Comparison of ENCODE assay signal across 23 mouse cellular contexts in the genomic region with DNA sequence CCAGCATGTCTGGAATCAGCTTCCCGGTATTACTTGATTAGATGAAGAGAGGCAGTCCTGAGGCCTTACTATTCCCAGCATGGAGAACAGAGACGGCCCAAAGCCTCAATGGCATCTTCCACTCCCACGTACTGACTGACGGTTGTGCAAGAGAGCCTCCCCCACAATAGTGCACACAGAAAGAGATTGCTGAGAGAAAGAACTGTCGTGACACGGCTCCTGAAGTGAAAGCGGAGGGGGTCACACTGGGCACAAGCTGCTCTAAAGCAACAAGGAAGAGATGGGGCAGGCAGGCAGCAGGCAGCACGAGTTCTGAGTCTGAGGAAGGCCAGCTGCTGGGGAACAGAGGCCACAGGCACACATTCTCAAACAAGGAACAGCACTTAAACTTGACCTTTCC.
DNase-seq lines count a peak whose midpoint lies in the region; ATAC-seq and TF ChIP-seq lines count a peak whose summit lies in the region.
"Had no signal": no experiment of that assay in that cellular context is flagged by ENCODE, and none has a peak within 500 bp of the region (broad histone marks: within the 10 kb centered on the region; RNA-seq: fewer than 3 reads in every experiment).

No protein-coding gene starts in this region.

- no peaks in the 10 kb centered on the region for H3K9me3 ChIP-seq in forebrain, embryonic 13.5 days (replicated peaks)
- H3K9me3 ChIP-seq in forebrain, postnatal 0 days (ENCODE audit: low read length), result no peaks in the 10 kb centered on the region
- H3K9me3 ChIP-seq in hindbrain, embryonic 13.5 days, result no peaks in the 10 kb centered on the region
- H3K9me3 ChIP-seq in hindbrain, embryonic 12.5 days (replicated peaks), result no peaks in the 10 kb centered on the region
- no peaks in the 10 kb centered on the region for H3K9me3 ChIP-seq in liver, embryonic 11.5 days (ENCODE audit: control insufficient read depth, low read length)
- no peaks in the 10 kb centered on the region for H3K9me3 ChIP-seq in liver, postnatal 0 days (ENCODE audit: low read length)
- H3K9me3 ChIP-seq in midbrain, embryonic 14.5 days (ENCODE audit: control insufficient read depth, low read length), result no peaks in the 10 kb centered on the region
- no peaks in the 10 kb centered on the region for H3K9me3 ChIP-seq in midbrain, embryonic 15.5 days
- H3K9me3 ChIP-seq: embryonic facial prominence, embryonic 12.5 days; forebrain, embryonic 15.5 days; liver, embryonic 12.5 days; stomach, embryonic 15.5 days had no signal

- 0 out of 2 replicates have a peak overlapping the region, but pooled peaks have one; percentile 7 for H3K27ac ChIP-seq in forebrain, embryonic 13.5 days
- H3K27ac ChIP-seq in forebrain, postnatal 0 days (ENCODE audit: low read depth, low read length), result no peak overlapping the region
- H3K27ac ChIP-seq in hindbrain, embryonic 13.5 days, result peak overlapping the region; percentile 48
- H3K27ac ChIP-seq in hindbrain, embryonic 12.5 days, result no peak overlapping the region
- H3K27ac ChIP-seq in liver, embryonic 11.5 days (ENCODE audit: low read depth, low read length), result no peak overlapping the region
- H3K27ac ChIP-seq in liver, postnatal 0 days (ENCODE audit: low read depth), result no peak overlapping the region
- 0 out of 2 replicates have a peak overlapping the region, but pooled peaks have one; percentile 28 for H3K27ac ChIP-seq in midbrain, embryonic 14.5 days (replicated peaks; ENCODE audit: low read depth, low read length)
- H3K27ac ChIP-seq in midbrain, embryonic 15.5 days, result no peak overlapping the region
- H3K27ac ChIP-seq: embryonic facial prominence, embryonic 12.5 days; forebrain, embryonic 15.5 days; gastrocnemius, adult 2 months; hindbrain, embryonic 14.5 days; liver, embryonic 12.5 days; stomach, embryonic 15.5 days had no signal

- no peak for DNase-seq in forebrain, postnatal 0 days
- DNase-seq in liver, embryonic 11.5 days (ENCODE audit: low spot score), result no peak
- DNase-seq in liver, postnatal 0 days, result no peak
- DNase-seq in midbrain, embryonic 14.5 days, result no peak
- DNase-seq: adrenal gland, adult 8-10 months; cerebellum, postnatal 10 days; gastrocnemius, adult 2 months; kidney, postnatal 36 days; lung, postnatal 36 days; right cerebral cortex, postnatal 14 days; thymus, adult 2 months had no signal

- no peak for ATAC-seq in forebrain, embryonic 13.5 days
- ATAC-seq in forebrain, postnatal 0 days, result no peak
- no peak for ATAC-seq in hindbrain, embryonic 13.5 days (ENCODE audit: low FRiP score)
- no peak for ATAC-seq in hindbrain, embryonic 12.5 days (ENCODE audit: low FRiP score)
- ATAC-seq in liver, embryonic 11.5 days (replicated peaks; ENCODE audit: low FRiP score), result 0 out of 2 replicates have a peak, but pooled peaks have one; percentile 31
- no peak for ATAC-seq in liver, postnatal 0 days
- no peak for ATAC-seq in midbrain, embryonic 14.5 days (ENCODE audit: low FRiP score, low TSS enrichment)
- no peak for ATAC-seq in midbrain, embryonic 15.5 days (replicated peaks)
- ATAC-seq: forebrain, embryonic 15.5 days; liver, embryonic 12.5 days; Patski had no signal

- no peak overlapping the region for H3K9ac ChIP-seq in forebrain, embryonic 13.5 days
- H3K9ac ChIP-seq in forebrain, postnatal 0 days, result no peak overlapping the region
- H3K9ac ChIP-seq in hindbrain, embryonic 13.5 days, result no peak overlapping the region
- H3K9ac ChIP-seq in hindbrain, embryonic 12.5 days, result no peak overlapping the region
- no peak overlapping the region for H3K9ac ChIP-seq in liver, embryonic 11.5 days (ENCODE audit: low read depth, low read length)
- H3K9ac ChIP-seq in liver, postnatal 0 days (replicated peaks), result no peak overlapping the region
- H3K9ac ChIP-seq in midbrain, embryonic 14.5 days (replicated peaks; ENCODE audit: low read length), result no peak overlapping the region
- H3K9ac ChIP-seq in midbrain, embryonic 15.5 days, result no peak overlapping the region
- H3K9ac ChIP-seq: embryonic facial prominence, embryonic 12.5 days; forebrain, embryonic 15.5 days; hindbrain, embryonic 14.5 days; liver, embryonic 12.5 days; stomach, embryonic 15.5 days had no signal

- no peak for TF ChIP-seq CTCF in forebrain, postnatal 0 days (IDR thresholded peaks at IDR 0.05; ENCODE audit: low read depth)
- TF ChIP-seq CTCF in liver, postnatal 0 days (IDR thresholded peaks at IDR 0.05; ENCODE audit: low read depth), result no peak

- H3K27me3 ChIP-seq in forebrain, embryonic 13.5 days, result no peaks in the 10 kb centered on the region
- no peaks in the 10 kb centered on the region for H3K27me3 ChIP-seq in forebrain, postnatal 0 days (ENCODE audit: insufficient read depth, low read length)
- no peaks in the 10 kb centered on the region for H3K27me3 ChIP-seq in hindbrain, embryonic 13.5 days
- no peaks in the 10 kb centered on the region for H3K27me3 ChIP-seq in hindbrain, embryonic 12.5 days
- no peaks in the 10 kb centered on the region for H3K27me3 ChIP-seq in liver, embryonic 11.5 days (replicated peaks; ENCODE audit: control insufficient read depth, insufficient read depth, low read length)
- no peaks in the 10 kb centered on the region for H3K27me3 ChIP-seq in liver, postnatal 0 days (ENCODE audit: insufficient read depth, low read length)
- no peaks in the 10 kb centered on the region for H3K27me3 ChIP-seq in midbrain, embryonic 14.5 days (ENCODE audit: control insufficient read depth, insufficient read depth, low read length)
- H3K27me3 ChIP-seq in midbrain, embryonic 15.5 days (replicated peaks), result no peaks in the 10 kb centered on the region
- H3K27me3 ChIP-seq: embryonic facial prominence, embryonic 12.5 days; forebrain, embryonic 15.5 days; liver, embryonic 12.5 days; Patski; stomach, embryonic 15.5 days had no signal

- no peak overlapping the region for H3K4me2 ChIP-seq in forebrain, embryonic 13.5 days
- no peak overlapping the region for H3K4me2 ChIP-seq in forebrain, postnatal 0 days (ENCODE audit: low read depth)
- no peak overlapping the region for H3K4me2 ChIP-seq in hindbrain, embryonic 13.5 days
- H3K4me2 ChIP-seq in hindbrain, embryonic 12.5 days (replicated peaks), result no peak overlapping the region
- no peak overlapping the region for H3K4me2 ChIP-seq in liver, embryonic 11.5 days
- H3K4me2 ChIP-seq in liver, postnatal 0 days (ENCODE audit: low read depth, low read length), result no peak overlapping the region
- no peak overlapping the region for H3K4me2 ChIP-seq in midbrain, embryonic 14.5 days (ENCODE audit: low read length)
- H3K4me2 ChIP-seq in midbrain, embryonic 15.5 days, result no peak overlapping the region
- H3K4me2 ChIP-seq: embryonic facial prominence, embryonic 12.5 days; forebrain, embryonic 15.5 days; hindbrain, embryonic 14.5 days; liver, embryonic 12.5 days; stomach, embryonic 15.5 days had no signal

- TF ChIP-seq EP300 in liver, postnatal 0 days (IDR thresholded peaks at IDR 0.05; ENCODE audit: low read depth), result no peak

- no peaks in the 10 kb centered on the region for H3K4me1 ChIP-seq in forebrain, embryonic 13.5 days
- H3K4me1 ChIP-seq in forebrain, postnatal 0 days (ENCODE audit: insufficient read depth), result no peaks in the 10 kb centered on the region
- peaks cover 6% of the 10 kb centered on the region for H3K4me1 ChIP-seq in hindbrain, embryonic 13.5 days (replicated peaks)
- H3K4me1 ChIP-seq in hindbrain, embryonic 12.5 days, result no peaks in the 10 kb centered on the region
- no peaks in the 10 kb centered on the region for H3K4me1 ChIP-seq in liver, embryonic 11.5 days (replicated peaks; ENCODE audit: control insufficient read depth, insufficient read depth, low read length)
- no peaks in the 10 kb centered on the region for H3K4me1 ChIP-seq in liver, postnatal 0 days (ENCODE audit: insufficient read depth)
- H3K4me1 ChIP-seq in midbrain, embryonic 14.5 days (ENCODE audit: control insufficient read depth, insufficient read depth, low read length), result no peaks in the 10 kb centered on the region
- H3K4me1 ChIP-seq in midbrain, embryonic 15.5 days, result no peaks in the 10 kb centered on the region
- H3K4me1 ChIP-seq: embryonic facial prominence, embryonic 12.5 days; forebrain, embryonic 15.5 days; liver, embryonic 12.5 days; stomach, embryonic 15.5 days had no signal

- H3K4me3 ChIP-seq in forebrain, embryonic 13.5 days, result no peak overlapping the region
- H3K4me3 ChIP-seq in forebrain, postnatal 0 days (ENCODE audit: low read depth, low read length), result no peak overlapping the region
- no peak overlapping the region for H3K4me3 ChIP-seq in hindbrain, embryonic 13.5 days
- H3K4me3 ChIP-seq in hindbrain, embryonic 12.5 days, result no peak overlapping the region
- H3K4me3 ChIP-seq in liver, embryonic 11.5 days (ENCODE audit: low read depth, low read length), result no peak overlapping the region
- H3K4me3 ChIP-seq in liver, postnatal 0 days (ENCODE audit: low read depth, low read length), result no peak overlapping the region
- no peak overlapping the region for H3K4me3 ChIP-seq in midbrain, embryonic 14.5 days (replicated peaks; ENCODE audit: low read depth, low read length)
- H3K4me3 ChIP-seq in midbrain, embryonic 15.5 days, result no peak overlapping the region
- H3K4me3 ChIP-seq: embryonic facial prominence, embryonic 12.5 days; erythroblast, embryonic 14.5 days; forebrain, embryonic 15.5 days; gastrocnemius, adult 2 months; liver, embryonic 12.5 days; myocyte; stomach, embryonic 15.5 days had no signal

- 69% methylated on average over 8 of the region's 8 CpGs for WGBS in forebrain, embryonic 13.5 days
- WGBS in forebrain, postnatal 0 days, result 66% methylated on average over 8 of the region's 8 CpGs
- 62% methylated on average over 8 of the region's 8 CpGs for WGBS in hindbrain, embryonic 13.5 days
- WGBS in hindbrain, embryonic 12.5 days, result 62% methylated on average over 8 of the region's 8 CpGs
- WGBS in liver, embryonic 11.5 days, result 71% methylated on average over 8 of the region's 8 CpGs
- WGBS in liver, postnatal 0 days (ENCODE audit: insufficient replicate concordance), result 63% methylated on average over 8 of the region's 8 CpGs
- 58% methylated on average over 8 of the region's 8 CpGs for WGBS in midbrain, embryonic 14.5 days
- 53% methylated on average over 8 of the region's 8 CpGs for WGBS in midbrain, embryonic 15.5 days

- peaks cover 49% of the 10 kb centered on the region for H3K36me3 ChIP-seq in forebrain, embryonic 13.5 days (ENCODE audit: poor library complexity, severe bottlenecking)
- H3K36me3 ChIP-seq in forebrain, postnatal 0 days (ENCODE audit: insufficient read depth), result peaks cover 25% of the 10 kb centered on the region
- H3K36me3 ChIP-seq in hindbrain, embryonic 13.5 days, result peaks cover 38% of the 10 kb centered on the region
- peaks cover 26% of the 10 kb centered on the region for H3K36me3 ChIP-seq in hindbrain, embryonic 12.5 days
- no peaks in the 10 kb centered on the region for H3K36me3 ChIP-seq in liver, embryonic 11.5 days (ENCODE audit: control insufficient read depth, insufficient read depth, low read length)
- peaks cover 15% of the 10 kb centered on the region for H3K36me3 ChIP-seq in liver, postnatal 0 days (replicated peaks; ENCODE audit: insufficient read depth, low read length)
- peaks cover 36% of the 10 kb centered on the region for H3K36me3 ChIP-seq in midbrain, embryonic 14.5 days (ENCODE audit: control insufficient read depth, insufficient read depth, low read length)
- H3K36me3 ChIP-seq in midbrain, embryonic 15.5 days (replicated peaks), result peaks cover 9% of the 10 kb centered on the region

Comparison
In these comparisons a context has a peak if more than half of its experiments do, and no peak if none do; other contexts are left out.
1. H3K27ac ChIP-seq: peak in forebrain, embryonic 13.5 days (single experiment), hindbrain, embryonic 13.5 days (single experiment) and midbrain, embryonic 14.5 days (single experiment); none in forebrain, postnatal 0 days (single experiment), hindbrain, embryonic 12.5 days (single experiment), liver, embryonic 11.5 days (single experiment), liver, postnatal 0 days (single experiment) and midbrain, embryonic 15.5 days (single experiment).